Mouse (Mus musculus) liver, adult (tissue): ENCODE measurements around the gene Best1.

Experiments used
- GATA4 ChIP-seq: IDR thresholded peaks from 2 replicates; pipeline ENCODE4 v1.6.1; 2014; ENCODE audit warnings: mild to moderate bottlenecking, low read length; ENCODE audit not compliant: insufficient replicate concordance

Gene Best1

GRCm38 (mm10) chr19:9964205-9964916, 37.1 kb downstream of the Best1 start:
- no peak for TF ChIP-seq GATA4

- TF ChIP-seq GATA4, result no peak
Observed at GRCm38 (mm10) chr19:9960769-9961168, 40.7 kb downstream of the Best1 start.

GRCm38 (mm10) chr19:9957965-9958364, 43.5 kb downstream of the Best1 start:
- no peak for TF ChIP-seq GATA4

GRCm38 (mm10) chr19:9956624-9957388, 44.6 kb downstream of the Best1 start:
- TF ChIP-seq GATA4, result no peak

GRCm38 (mm10) chr19:9955438-9955837, 46.0 kb downstream of the Best1 start:
- TF ChIP-seq GATA4, result no peak

GRCm38 (mm10) chr19:9954811-9955202, 46.6 kb downstream of the Best1 start:
- no peak for TF ChIP-seq GATA4

GRCm38 (mm10) chr19:9954055-9954810, 47.2 kb downstream of the Best1 start:
- TF ChIP-seq GATA4, result no peak

- TF ChIP-seq GATA4, result no peak
Observed at GRCm38 (mm10) chr19:9952912-9953311, 48.5 kb downstream of the Best1 start.

GRCm38 (mm10) chr19:9952390-9952789, 49.0 kb downstream of the Best1 start:
- no peak for TF ChIP-seq GATA4

GRCm38 (mm10) chr19:9946986-9947385, 54.4 kb downstream of the Best1 start:
- no peak for TF ChIP-seq GATA4

GRCm38 (mm10) chr19:9945800-9946564, 55.5 kb downstream of the Best1 start:
- no peak for TF ChIP-seq GATA4

GRCm38 (mm10) chr19:9942539-9943533, 58.6 kb downstream of the Best1 start:
- no peak for TF ChIP-seq GATA4

GRCm38 (mm10) chr19:9941809-9942208, 59.6 kb downstream of the Best1 start:
- no peak for TF ChIP-seq GATA4

GRCm38 (mm10) chr19:9940903-9941302, 60.5 kb downstream of the Best1 start:
- TF ChIP-seq GATA4, result no peak
